Mouse (Mus musculus): Measurements from ENCODE around the gene L3mbtl1. TPM values are rescaled to one million over a fixed set of nuclear protein-coding genes. Genes with fewer than 3 reads are reported as not detected.

L3mbtl1 gene
- polyA plus RNA-seq, 1 experiment from 2014 or later, result 0.02 TPM

DNA sequence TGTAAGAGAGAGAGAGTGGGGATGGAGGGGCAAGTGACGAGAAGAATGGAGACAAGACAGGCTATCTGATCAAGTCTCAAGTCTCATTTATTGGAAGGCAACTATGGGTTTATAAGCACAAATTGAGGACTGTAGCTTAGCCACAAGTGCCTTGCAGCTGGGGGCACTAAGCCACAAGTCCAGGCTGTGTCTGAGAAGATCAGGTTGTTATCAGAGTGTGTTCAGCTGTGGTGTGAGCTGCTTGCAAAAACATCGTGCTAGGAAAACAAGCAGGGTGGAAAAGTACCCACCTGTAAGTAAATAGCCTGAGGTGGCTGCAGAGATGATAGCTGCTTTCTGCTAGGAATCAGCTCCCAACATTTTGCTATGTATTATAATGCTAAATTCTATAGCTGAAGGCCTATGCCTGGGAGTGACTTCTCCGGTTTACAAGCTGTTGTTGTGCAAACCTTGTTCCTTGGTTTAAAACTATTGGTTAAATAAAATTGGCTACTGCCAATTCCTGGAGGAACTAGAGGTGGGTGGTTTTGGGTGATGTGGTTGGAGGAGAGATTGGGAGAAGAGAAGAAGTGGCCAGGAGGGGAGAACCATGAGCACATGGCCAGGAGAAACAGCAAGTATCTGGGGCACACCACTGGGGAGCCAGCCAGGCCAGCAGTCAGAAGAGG, 15.2 kb upstream of the L3mbtl1 start:
- no peak overlapping the region for H3K4me3 ChIP-seq (ENCODE audit: low read depth, low read length)
- H3K9me3 ChIP-seq (ENCODE audit: control insufficient read depth, low read length), result no peaks in the 10 kb centered on the region
- 63% methylated on average over 3 of the region's 3 CpGs for WGBS
- H3K27me3 ChIP-seq (ENCODE audit: control insufficient read depth, insufficient read depth, low read length), result no peaks in the 10 kb centered on the region
- TF ChIP-seq EP300 (optimal IDR thresholded peaks at IDR 0.05) (no peak), CTCF (IDR thresholded peaks at IDR 0.05; ENCODE audit: low read depth) (no peak)
- peaks cover 2% of the 10 kb centered on the region; the same call in 1 of the 2 replicates for H3K4me1 ChIP-seq (replicated peaks; ENCODE audit: control insufficient read depth, insufficient read depth)
- no peak overlapping the region for H3K4me2 ChIP-seq (replicated peaks; ENCODE audit: low read depth)
- no peak overlapping the region for H3K27ac ChIP-seq (replicated peaks)
- ATAC-seq (ENCODE audit: low FRiP score, low TSS enrichment) (no peak), DNase-seq (ENCODE audit: low spot score) (no peak)
- no peaks in the 10 kb centered on the region for H3K36me3 ChIP-seq (ENCODE audit: control insufficient read depth, insufficient read depth, low read length)
- no peak overlapping the region for H3K9ac ChIP-seq (ENCODE audit: low read length)

DNA sequence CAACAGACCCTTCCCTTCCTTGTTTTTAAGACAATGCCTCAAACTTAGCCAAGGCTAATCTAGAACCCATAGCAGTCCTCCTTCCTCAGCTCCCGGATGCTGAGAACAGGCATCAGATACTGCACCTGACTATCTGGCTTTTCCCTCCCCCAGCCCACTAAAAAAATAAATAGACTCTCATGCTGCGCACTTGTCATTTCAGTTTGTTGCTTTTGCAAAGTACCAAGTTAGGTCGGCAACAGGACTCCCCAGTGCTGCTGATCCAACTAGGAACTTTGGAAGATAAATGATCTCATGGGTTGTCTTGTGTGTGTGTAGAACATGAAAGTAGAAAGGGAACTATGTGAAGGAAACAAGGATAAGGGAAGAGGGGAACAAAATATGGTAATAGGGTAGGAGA, 13.6 kb upstream of the L3mbtl1 start:
- H3K27ac ChIP-seq (replicated peaks), result no peak overlapping the region
- no peaks in the 10 kb centered on the region for H3K9me3 ChIP-seq (ENCODE audit: control insufficient read depth, low read length)
- peaks cover 11% of the 10 kb centered on the region for H3K36me3 ChIP-seq (ENCODE audit: control insufficient read depth, insufficient read depth, low read length)
- 60% methylated on average over 3 of the region's 3 CpGs for WGBS
- DNase-seq (ENCODE audit: low spot score), result no peak
- H3K9ac ChIP-seq (ENCODE audit: low read length), result no peak overlapping the region
- TF ChIP-seq CTCF (IDR thresholded peaks at IDR 0.05; ENCODE audit: low read depth), result no peak
- TF ChIP-seq EP300 (optimal IDR thresholded peaks at IDR 0.05), result no peak
- no peak overlapping the region for H3K4me3 ChIP-seq (ENCODE audit: low read depth, low read length)
- H3K27me3 ChIP-seq (ENCODE audit: control insufficient read depth, insufficient read depth, low read length), result no peaks in the 10 kb centered on the region
- no peak for ATAC-seq (ENCODE audit: low FRiP score, low TSS enrichment)
- H3K4me2 ChIP-seq (replicated peaks; ENCODE audit: low read depth), result no peak overlapping the region; the same call in 1 of the 2 replicates
- H3K4me1 ChIP-seq (replicated peaks; ENCODE audit: control insufficient read depth, insufficient read depth), result peaks cover 2% of the 10 kb centered on the region; the same call in 1 of the 2 replicates

DNA sequence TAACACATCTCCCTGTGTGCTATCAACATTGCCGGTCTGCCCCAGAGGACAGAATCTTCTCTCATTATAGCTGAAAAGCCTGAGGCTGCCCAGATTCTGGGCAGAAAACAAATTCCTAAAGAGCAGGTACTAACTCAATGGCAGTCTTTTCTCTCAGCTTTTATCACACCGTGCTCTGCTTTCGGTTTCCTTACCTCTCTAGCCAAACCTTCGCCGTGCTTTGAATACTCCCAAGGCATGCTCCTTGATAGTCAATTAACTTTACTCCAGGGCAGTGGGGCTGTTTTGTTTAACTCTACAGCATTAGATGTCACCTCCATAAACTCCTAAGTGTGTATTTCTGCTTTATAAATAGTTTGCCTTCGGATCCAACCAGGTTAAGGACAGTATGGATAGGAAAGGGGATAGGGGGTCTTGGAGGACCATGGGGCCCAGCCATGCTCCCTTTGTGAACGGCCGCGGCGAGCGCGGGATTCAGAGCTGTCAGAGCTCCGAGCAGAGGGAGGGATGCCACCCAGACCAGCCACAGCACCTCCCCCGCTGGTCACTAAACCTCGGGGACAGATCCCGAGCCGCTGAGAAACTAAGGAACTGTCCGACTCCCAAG, 12.7 kb upstream of the L3mbtl1 start:
- DNase-seq (ENCODE audit: low spot score), result peak; percentile 39
- Histone ChIP-seq H3K9me3 (ENCODE audit: control insufficient read depth, low read length) (no peaks in the 10 kb centered on the region), H3K4me3 (ENCODE audit: low read depth, low read length) (peak overlapping the region; percentile 100), H3K27ac (replicated peaks) (peak overlapping the region; percentile 99), H3K27me3 (ENCODE audit: control insufficient read depth, insufficient read depth, low read length) (no peaks in the 10 kb centered on the region), H3K4me2 (replicated peaks; ENCODE audit: low read depth) (peak overlapping the region; percentile 85), H3K9ac (ENCODE audit: low read length) (peak overlapping the region; percentile 100), H3K4me1 (replicated peaks; ENCODE audit: control insufficient read depth, insufficient read depth) (peaks cover 2% of the 10 kb centered on the region; the same call in 1 of the 2 replicates), H3K36me3 (ENCODE audit: control insufficient read depth, insufficient read depth, low read length) (peaks cover 12% of the 10 kb centered on the region)
- 1% methylated on average over 18 of the region's 18 CpGs for WGBS
- TF ChIP-seq EP300 (optimal IDR thresholded peaks at IDR 0.05) (no peak), CTCF (IDR thresholded peaks at IDR 0.05; ENCODE audit: low read depth) (no peak)
- ATAC-seq (ENCODE audit: low FRiP score, low TSS enrichment), result no peak

- DNase-seq (ENCODE audit: low spot score) (peak; percentile 89), ATAC-seq (ENCODE audit: low FRiP score, low TSS enrichment) (peak; percentile 96)
- Histone ChIP-seq H3K9me3 (ENCODE audit: control insufficient read depth, low read length) (no peaks in the 10 kb centered on the region), H3K9ac (ENCODE audit: low read length) (peak within 1 kb of the TSS; percentile 100), H3K4me3 (ENCODE audit: low read depth, low read length) (peak within 1 kb of the TSS; percentile 100), H3K4me2 (replicated peaks; ENCODE audit: low read depth) (peak within 1 kb of the TSS; percentile 85), H3K27me3 (ENCODE audit: control insufficient read depth, insufficient read depth, low read length) (no peaks in the 10 kb centered on the region), H3K36me3 (ENCODE audit: control insufficient read depth, insufficient read depth, low read length) (peaks cover 12% of the 10 kb centered on the region), H3K27ac (replicated peaks) (peak within 1 kb of the TSS; percentile 99), H3K4me1 (replicated peaks; ENCODE audit: control insufficient read depth, insufficient read depth) (peaks cover 2% of the 10 kb centered on the region; the same call in 1 of the 2 replicates)
- WGBS, result under 1% methylated on average over 63 of the region's 68 CpGs
- TF ChIP-seq EP300 (optimal IDR thresholded peaks at IDR 0.05), result no peak
- no peak for TF ChIP-seq CTCF (IDR thresholded peaks at IDR 0.05; ENCODE audit: low read depth)
Observed at GRCm38 (mm10) chr2:162931123-162931673, 12.1 kb upstream of the L3mbtl1 start, which contains the start of gene Srsf6. Srsf6 (plus strand) TSS chr2:162931528.

- WGBS, result under 1% methylated on average over 69 of the region's 103 CpGs
- Histone ChIP-seq H3K4me2 (replicated peaks; ENCODE audit: low read depth) (peak overlapping the region; percentile 85), H3K27me3 (ENCODE audit: control insufficient read depth, insufficient read depth, low read length) (no peaks in the 10 kb centered on the region), H3K27ac (replicated peaks) (peak overlapping the region; percentile 99), H3K9ac (ENCODE audit: low read length) (peak overlapping the region; percentile 100), H3K4me1 (replicated peaks; ENCODE audit: control insufficient read depth, insufficient read depth) (peaks cover 2% of the 10 kb centered on the region; the same call in 1 of the 2 replicates), H3K4me3 (ENCODE audit: low read depth, low read length) (peak overlapping the region; percentile 100), H3K36me3 (ENCODE audit: control insufficient read depth, insufficient read depth, low read length) (peaks cover 18% of the 10 kb centered on the region), H3K9me3 (ENCODE audit: control insufficient read depth, low read length) (no peaks in the 10 kb centered on the region)
- ATAC-seq (ENCODE audit: low FRiP score, low TSS enrichment), result peak; percentile 67
- no peak for TF ChIP-seq EP300 (optimal IDR thresholded peaks at IDR 0.05)
- no peak for TF ChIP-seq CTCF (IDR thresholded peaks at IDR 0.05; ENCODE audit: low read depth)
- DNase-seq (ENCODE audit: low spot score), result peak; percentile 84
Observed at GRCm38 (mm10) chr2:162931674-162932650, 11.3 kb upstream of the L3mbtl1 start.
